Mouse (Mus musculus): ENCODE data around the gene Mrpl14. TPM values are rescaled to one million over a fixed set of nuclear protein-coding genes. Genes with fewer than 3 reads are reported as not detected.

Mrpl14 gene
- total RNA-seq (2014; fragmentation: Nextera tagmentation): 36.2 and 36.8 TPM in 2 replicates
- 17.3 and 29.6 TPM in 2 replicates for total RNA-seq (2017)
- polyA plus RNA-seq (2012): 237 and 310 TPM in 2 replicates

- ATAC-seq (ENCODE audit: extremely low read depth, insufficient number of reproducible peaks, low FRiP score, poor library complexity, severe bottlenecking) (peak; percentile 50), DNase-seq (ENCODE audit: low spot score) (peak; percentile 79)
- peaks cover 41% of the 10 kb centered on the region for H3K36me3 ChIP-seq (replicated peaks)
- H3K4me1 ChIP-seq (ENCODE audit: insufficient read depth, low read depth, low read length): peaks cover 50% of the 10 kb centered on the region
- peak within 1 kb of the TSS; percentile 77 for H3K4me3 ChIP-seq (ENCODE audit: low read depth, low read length)
- no peaks in the 10 kb centered on the region for H3K27me3 ChIP-seq (ENCODE audit: insufficient read depth, low read length)
- no peaks in the 10 kb centered on the region for H3K9me3 ChIP-seq (replicated peaks)
- no peak for TF ChIP-seq GATA1 (IDR thresholded peaks at IDR 0.05; ENCODE audit: borderline replicate concordance, low read length)
- TF ChIP-seq GATA2 (IDR thresholded peaks at IDR 0.05; ENCODE audit: borderline replicate concordance, low read depth, low read length): no peak
- TF ChIP-seq POLR2AphosphoS5 (IDR thresholded peaks at IDR 0.05; ENCODE audit: insufficient replicate concordance, low read depth, low read length): no peak
- no peak for TF ChIP-seq CTCF (IDR thresholded peaks at IDR 0.05; ENCODE audit: low read depth, low read length)
- no peak for TF ChIP-seq TAL1 (conservative IDR thresholded peaks at IDR 0.05; ENCODE audit: low read depth, low read length)
Measured at GRCm38 (mm10) chr17:45686093-45686619, at the start of gene Mrpl14. TSS of gene Mrpl14 (plus strand) at chr17:45686322.

GRCm38 (mm10) chr17:45638596-45639295 lies 47.4 kb upstream of the Mrpl14 start:
- Histone ChIP-seq H3K4me1 (ENCODE audit: insufficient read depth, low read depth, low read length) (peaks cover 10% of the 10 kb centered on the region), H3K27me3 (ENCODE audit: insufficient read depth, low read length) (peaks cover 42% of the 10 kb centered on the region), H3K36me3 (replicated peaks) (no peaks in the 10 kb centered on the region), H3K4me3 (ENCODE audit: low read depth, low read length) (no peak overlapping the region), H3K9me3 (replicated peaks) (no peaks in the 10 kb centered on the region)
- no peak for DNase-seq (ENCODE audit: low spot score)
- no peak for ATAC-seq (ENCODE audit: extremely low read depth, insufficient number of reproducible peaks, low FRiP score, poor library complexity, severe bottlenecking)
- TF ChIP-seq GATA1 (IDR thresholded peaks at IDR 0.05; ENCODE audit: borderline replicate concordance, low read length) (no peak), TAL1 (conservative IDR thresholded peaks at IDR 0.05; ENCODE audit: low read depth, low read length) (no peak), GATA2 (IDR thresholded peaks at IDR 0.05; ENCODE audit: borderline replicate concordance, low read depth, low read length) (no peak), POLR2AphosphoS5 (IDR thresholded peaks at IDR 0.05; ENCODE audit: insufficient replicate concordance, low read depth, low read length) (no peak), CTCF (IDR thresholded peaks at IDR 0.05; ENCODE audit: low read depth, low read length) (no peak)

GRCm38 (mm10) chr17:45641981-45642380 lies 44.1 kb upstream of the Mrpl14 start:
- ATAC-seq (ENCODE audit: extremely low read depth, insufficient number of reproducible peaks, low FRiP score, poor library complexity, severe bottlenecking): no peak
- no peak overlapping the region for H3K4me3 ChIP-seq (ENCODE audit: low read depth, low read length)
- H3K36me3 ChIP-seq (replicated peaks): no peaks in the 10 kb centered on the region
- no peak for DNase-seq (ENCODE audit: low spot score)
- no peak for TF ChIP-seq GATA1 (IDR thresholded peaks at IDR 0.05; ENCODE audit: borderline replicate concordance, low read length)
- TF ChIP-seq CTCF (IDR thresholded peaks at IDR 0.05; ENCODE audit: low read depth, low read length): no peak
- peaks cover 4% of the 10 kb centered on the region; the same call in 1 of the 2 replicates for H3K9me3 ChIP-seq (replicated peaks)
- H3K4me1 ChIP-seq (ENCODE audit: insufficient read depth, low read depth, low read length): peaks cover 10% of the 10 kb centered on the region
- H3K27me3 ChIP-seq (ENCODE audit: insufficient read depth, low read length): peaks cover 38% of the 10 kb centered on the region

- TF ChIP-seq GATA2 (IDR thresholded peaks at IDR 0.05; ENCODE audit: borderline replicate concordance, low read depth, low read length) (no peak), CTCF (IDR thresholded peaks at IDR 0.05; ENCODE audit: low read depth, low read length) (peak; percentile 61; the same call in 1 of the 2 replicates), GATA1 (IDR thresholded peaks at IDR 0.05; ENCODE audit: borderline replicate concordance, low read length) (no peak)
- H3K27me3 ChIP-seq (ENCODE audit: insufficient read depth, low read length): peaks cover 38% of the 10 kb centered on the region
- peak; percentile 50 for DNase-seq (ENCODE audit: low spot score)
- peaks cover 4% of the 10 kb centered on the region; the same call in 1 of the 2 replicates for H3K9me3 ChIP-seq (replicated peaks)
- peak overlapping the region; percentile 16; the same call in 1 of the 2 replicates for H3K4me3 ChIP-seq (ENCODE audit: low read depth, low read length)
- H3K4me1 ChIP-seq (ENCODE audit: insufficient read depth, low read depth, low read length): peaks cover 10% of the 10 kb centered on the region
- no peaks in the 10 kb centered on the region for H3K36me3 ChIP-seq (replicated peaks)
- no peak; the same call in 1 of the 2 replicates for ATAC-seq (ENCODE audit: extremely low read depth, insufficient number of reproducible peaks, low FRiP score, poor library complexity, severe bottlenecking)
Measured at GRCm38 (mm10) chr17:45642701-45643100, 43.4 kb upstream of the Mrpl14 start.

GRCm38 (mm10) chr17:45644185-45644584 lies 41.9 kb upstream of the Mrpl14 start:
- peaks cover 4% of the 10 kb centered on the region; the same call in 1 of the 2 replicates for H3K9me3 ChIP-seq (replicated peaks)
- DNase-seq (ENCODE audit: low spot score): no peak
- ATAC-seq (ENCODE audit: extremely low read depth, insufficient number of reproducible peaks, low FRiP score, poor library complexity, severe bottlenecking): no peak
- peaks cover 7% of the 10 kb centered on the region for H3K4me1 ChIP-seq (ENCODE audit: insufficient read depth, low read depth, low read length)
- H3K4me3 ChIP-seq (ENCODE audit: low read depth, low read length): no peak overlapping the region
- peaks cover 31% of the 10 kb centered on the region for H3K27me3 ChIP-seq (ENCODE audit: insufficient read depth, low read length)
- no peaks in the 10 kb centered on the region for H3K36me3 ChIP-seq (replicated peaks)
- TF ChIP-seq GATA2 (IDR thresholded peaks at IDR 0.05; ENCODE audit: borderline replicate concordance, low read depth, low read length) (no peak), TAL1 (conservative IDR thresholded peaks at IDR 0.05; ENCODE audit: low read depth, low read length) (no peak), GATA1 (IDR thresholded peaks at IDR 0.05; ENCODE audit: borderline replicate concordance, low read length) (no peak), CTCF (IDR thresholded peaks at IDR 0.05; ENCODE audit: low read depth, low read length) (no peak)

- Histone ChIP-seq H3K27me3 (ENCODE audit: insufficient read depth, low read length) (peaks cover 24% of the 10 kb centered on the region), H3K9me3 (replicated peaks) (no peaks in the 10 kb centered on the region), H3K4me1 (ENCODE audit: insufficient read depth, low read depth, low read length) (peaks cover 13% of the 10 kb centered on the region), H3K36me3 (replicated peaks) (no peaks in the 10 kb centered on the region), H3K4me3 (ENCODE audit: low read depth, low read length) (no peak overlapping the region; the same call in 1 of the 2 replicates)
- TF ChIP-seq TAL1 (conservative IDR thresholded peaks at IDR 0.05; ENCODE audit: low read depth, low read length) (no peak), GATA2 (IDR thresholded peaks at IDR 0.05; ENCODE audit: borderline replicate concordance, low read depth, low read length) (no peak)
- no peak for ATAC-seq (ENCODE audit: extremely low read depth, insufficient number of reproducible peaks, low FRiP score, poor library complexity, severe bottlenecking)
- DNase-seq (ENCODE audit: low spot score): no peak
Measured at GRCm38 (mm10) chr17:45653233-45653632, 32.9 kb upstream of the Mrpl14 start.
